Mouse (Mus musculus): ENCODE data around the gene Prss22.

DNA sequence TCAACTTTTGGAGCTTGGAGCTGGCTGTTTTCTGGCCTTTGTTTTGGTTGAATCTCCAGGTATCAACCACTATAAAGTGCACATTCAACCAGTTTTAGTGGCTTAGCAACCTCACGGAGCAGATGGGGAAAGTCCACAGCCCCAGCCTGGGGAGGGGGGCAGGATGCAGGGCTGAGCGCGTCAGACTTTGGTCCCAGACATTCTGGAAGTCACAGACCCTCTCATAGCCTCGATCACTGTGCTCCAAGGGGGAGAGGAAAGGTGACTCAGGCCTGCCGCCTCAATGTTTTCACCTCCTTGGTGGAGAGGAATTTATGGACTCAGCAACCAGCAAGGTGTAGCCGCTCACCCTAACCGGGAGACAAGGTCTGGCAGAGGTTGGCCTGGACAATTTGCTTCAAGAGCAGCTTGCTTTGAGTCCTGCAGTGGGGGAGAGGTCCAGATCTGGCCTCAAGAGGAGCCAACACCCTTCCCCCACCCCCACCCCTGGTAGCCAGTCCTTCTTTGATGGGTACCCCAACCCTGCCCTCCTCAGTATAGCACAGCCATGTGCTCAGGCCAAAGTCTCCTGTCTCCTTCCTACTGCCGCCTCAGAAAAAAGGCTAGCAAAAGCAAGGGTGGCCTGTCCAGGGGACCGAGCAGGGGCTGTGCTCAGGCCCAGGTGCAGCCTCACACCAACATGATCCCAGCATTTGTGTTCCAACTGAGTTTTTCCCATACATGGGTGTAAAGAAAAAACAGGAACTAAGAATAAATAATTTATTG lies 4.9 kb downstream of the Prss22 start:
- TF ChIP-seq CTCF (IDR thresholded peaks at IDR 0.05; ENCODE audit: low read depth), result no peak
- TF ChIP-seq EP300 (IDR thresholded peaks at IDR 0.05; ENCODE audit: low read depth), result no peak

Data from liver, embryonic 14.5 days (tissue).